Mouse (Mus musculus): ENCODE measurements around the gene Nupr1.

- TF ChIP-seq CTCF (conservative IDR thresholded peaks at IDR 0.05; ENCODE audit: insufficient read depth, insufficient read length, low read depth, low read length) (peak; percentile 84), POLR2A (IDR thresholded peaks at IDR 0.05; ENCODE audit: low read depth, low read length) (no peak)
Observed at GRCm38 (mm10) chr7:126636733-126637520, 6.3 kb upstream of the Nupr1 start.

Data from kidney, adult 2 months (tissue).